Mouse (Mus musculus) kidney, postnatal 0 days (tissue): ENCODE data around the gene Atg4b. TPM values are rescaled to one million over a fixed set of nuclear protein-coding genes. Genes with fewer than 3 reads are reported as not detected.

Source experiments
- ATAC-seq: fragments of 200-750 bp; cut with Nextera tagmentation; replicated peaks from 2 replicates; pipeline ENCODE4 v1.8.0; 2017; ENCODE audit warnings: low read depth, moderate number of reproducible peaks, moderate TSS enrichment, moderate library complexity; ENCODE audit not compliant: low FRiP score
- DNase-seq: peaks from one replicate; pipeline ENCODE4 v3.0.0-alpha.2; 2016; ENCODE audit warnings: low spot score
- H3K27ac ChIP-seq: fragments of 300-500 bp; sonication (generic); 2 replicates; pipeline ENCODE4 v1.5.1; 2014; ENCODE audit warnings: mild to moderate bottlenecking
- H3K27me3 ChIP-seq: fragments of 300-500 bp; sonication (generic); 2 replicates; pipeline ENCODE4 v1.6.1; 2014; ENCODE audit warnings: low read length, mixed read lengths; ENCODE audit not compliant: insufficient read depth
- H3K36me3 ChIP-seq: fragments of 300-500 bp; sonication (generic); 2 replicates; pipeline ENCODE4 v1.6.1; 2014; ENCODE audit warnings: low read length, mixed read lengths; ENCODE audit not compliant: insufficient read depth
- H3K4me1 ChIP-seq: fragments of 300-500 bp; sonication (generic); replicated peaks from 2 replicates; pipeline ENCODE4 v1.6.1; 2014; ENCODE audit warnings: antibody characterized with exemption, low read length, mixed read lengths; ENCODE audit not compliant: insufficient read depth
- H3K4me2 ChIP-seq: fragments of 300-500 bp; sonication (generic); 2 replicates; pipeline ENCODE4 v1.6.1; 2014; ENCODE audit warnings: mild to moderate bottlenecking, low read length, moderate library complexity, mixed read lengths
- H3K4me3 ChIP-seq: fragments of 300-500 bp; sonication (generic); replicated peaks from 2 replicates; pipeline ENCODE4 v1.5.1; 2014; ENCODE audit warnings: low read depth, low read length
- H3K9ac ChIP-seq: fragments of 300-500 bp; sonication (generic); 2 replicates; pipeline ENCODE4 v1.6.1; 2014; ENCODE audit warnings: low read depth, low read length
- H3K9me3 ChIP-seq: fragments of 300-500 bp; sonication (generic); replicated peaks from 2 replicates; pipeline ENCODE4 v1.6.1; 2016; ENCODE audit warnings: low read length, inconsistent platforms, mixed read lengths
- CTCF ChIP-seq: IDR thresholded peaks from 2 replicates; pipeline ENCODE4 v1.5.1; 2016; ENCODE audit warnings: antibody characterized with exemption, low read depth, mild to moderate bottlenecking, moderate library complexity
- WGBS: fragments of 180-500 bp; shearing (Covaris S2); extraction: QIAGEN DNeasy Blood & Tissue Kit; methylation state at CpG from one replicate; pipeline ENCODE4 v1.1.7; 2014; 5-methylcytosine and 5-hydroxymethylcytosine counted together
- polyA plus RNA-seq: library from polyadenylated mRNA; unstranded; fragments of >200 nt; fragmentation: Nextera tagmentation; extraction: Ambion mirVana; gene quantifications from 2 replicates; pipeline ENCODE4 v1.2.1, GENCODE M21; 2015

Gene Atg4b
- 84.6 and 88.4 TPM in 2 replicates for polyA plus RNA-seq

DNA sequence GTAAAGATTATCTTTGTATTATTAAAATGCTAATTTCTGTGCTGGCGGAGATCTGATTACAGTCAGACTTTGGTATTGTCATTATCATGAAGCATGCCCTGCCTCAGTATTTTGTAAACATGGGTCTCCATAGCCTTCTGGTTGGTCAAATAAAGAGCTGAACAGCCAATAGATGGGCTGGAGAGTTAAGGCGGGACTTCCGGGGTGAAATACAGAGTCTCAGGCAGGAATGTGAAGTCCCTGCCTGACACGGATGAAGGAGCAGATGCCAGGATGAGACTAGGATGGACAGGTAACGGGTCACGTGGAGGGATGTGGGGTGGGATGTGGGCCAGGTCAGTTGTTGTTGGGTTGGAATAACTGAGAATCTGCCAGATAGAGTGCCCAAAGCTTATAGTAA is at the start of gene Atg4b:
TSS of gene Atg4b (plus strand) at position 211 of the 400 bp plus-strand sequence.
- Histone ChIP-seq H3K36me3 (peaks cover 20% of the 10 kb centered on the region), H3K27ac (no peak within 1 kb of the TSS), H3K4me2 (no peak within 1 kb of the TSS), H3K4me3 (no peak within 1 kb of the TSS), H3K4me1 (0 out of 2 replicates have a peak, but pooled peaks cover 3% of the 10 kb centered on the region), H3K9ac (no peak within 1 kb of the TSS), H3K27me3 (no peaks in the 10 kb centered on the region), H3K9me3 (no peaks in the 10 kb centered on the region)
- ATAC-seq (no peak), DNase-seq (no peak)
- TF ChIP-seq CTCF: no peak
- 79% methylated on average over 6 of the region's 6 CpGs for WGBS

DNA sequence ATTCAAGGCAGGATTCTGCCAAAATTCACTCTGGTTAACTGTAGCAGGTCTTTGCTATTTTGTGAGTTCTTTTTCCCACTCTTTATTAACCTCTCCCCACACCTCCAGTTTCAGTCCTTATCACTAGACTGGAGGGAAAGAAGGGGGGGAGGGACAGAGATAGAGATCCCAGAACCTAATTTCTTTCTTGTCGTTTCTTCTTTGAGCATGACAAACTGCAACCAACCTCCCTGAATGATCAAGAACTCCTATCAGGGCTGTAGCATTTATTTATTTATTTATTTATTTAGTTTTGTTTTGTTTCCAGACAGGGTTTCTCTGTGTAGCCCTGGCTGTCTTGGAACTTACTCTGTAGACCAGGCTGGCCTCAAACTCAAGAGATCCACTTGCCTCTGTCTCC is 49.2 kb upstream of the Atg4b start:
- 85% methylated on average over 1 of the region's 1 CpGs for WGBS
- Histone ChIP-seq H3K9me3 (no peaks in the 10 kb centered on the region), H3K4me2 (no peak overlapping the region), H3K36me3 (peaks cover 22% of the 10 kb centered on the region), H3K27ac (no peak overlapping the region), H3K27me3 (no peaks in the 10 kb centered on the region), H3K4me1 (no peaks in the 10 kb centered on the region), H3K4me3 (no peak overlapping the region), H3K9ac (no peak overlapping the region)
- TF ChIP-seq CTCF: no peak
- no peak for ATAC-seq
- no peak for DNase-seq

DNA sequence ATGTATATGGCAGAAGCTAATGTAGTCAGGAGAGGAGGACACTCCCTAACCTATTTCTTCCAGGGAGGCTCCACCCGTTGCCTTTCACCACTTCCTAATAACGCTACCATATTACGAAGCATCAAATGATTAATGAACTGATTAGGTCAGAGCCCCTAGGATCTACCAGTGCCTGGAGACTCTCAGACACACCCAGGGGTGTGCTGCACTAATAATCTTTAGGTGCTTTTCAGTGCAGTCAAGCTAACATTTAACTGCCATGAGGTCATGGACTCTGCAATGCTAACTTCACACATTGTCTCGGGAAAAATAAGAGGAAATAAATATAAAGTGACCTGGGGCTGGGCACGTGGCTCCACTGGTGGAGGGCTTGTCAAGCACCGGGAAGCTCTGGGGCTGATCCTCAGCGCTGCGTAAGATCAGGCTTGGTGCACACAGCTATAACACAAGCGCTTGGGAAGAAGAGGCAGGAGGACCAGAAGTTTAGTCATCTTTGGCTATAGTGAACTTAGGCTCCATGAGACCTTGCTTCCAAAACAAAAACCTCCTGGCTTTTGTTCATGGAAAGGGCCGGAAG is 47.7 kb upstream of the Atg4b start:
- ATAC-seq (no peak), DNase-seq (no peak)
- no peak overlapping the region for H3K9ac ChIP-seq
- no peaks in the 10 kb centered on the region for H3K9me3 ChIP-seq
- no peak overlapping the region for H3K27ac ChIP-seq
- no peak for TF ChIP-seq CTCF
- no peak overlapping the region for H3K4me2 ChIP-seq
- no peak overlapping the region for H3K4me3 ChIP-seq
- peaks cover 22% of the 10 kb centered on the region for H3K36me3 ChIP-seq
- H3K4me1 ChIP-seq: no peaks in the 10 kb centered on the region
- no peaks in the 10 kb centered on the region for H3K27me3 ChIP-seq
- WGBS: 81% methylated on average over 10 of the region's 10 CpGs

DNA sequence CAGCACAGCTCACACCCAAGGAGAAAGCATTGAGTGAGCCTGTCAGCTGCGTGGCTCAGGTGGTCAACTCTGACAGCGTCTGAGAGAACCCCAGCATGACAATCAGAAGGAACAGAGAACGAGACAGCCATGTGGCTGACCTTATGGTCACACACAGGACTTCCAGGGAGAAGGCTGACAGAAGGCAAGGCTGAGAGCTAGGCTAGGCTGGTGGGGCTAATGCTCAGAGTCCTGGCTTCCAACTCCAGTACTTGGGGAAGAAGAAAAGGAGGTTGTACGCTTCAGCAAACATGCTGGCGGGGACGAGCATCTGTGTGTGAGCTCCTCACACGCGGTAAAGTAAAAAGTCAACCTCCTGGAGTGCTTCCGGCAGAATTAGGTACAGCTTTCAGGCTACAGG is 47.0 kb upstream of the Atg4b start:
- no peak for TF ChIP-seq CTCF
- 88% methylated on average over 9 of the region's 9 CpGs for WGBS
- DNase-seq: no peak

DNA sequence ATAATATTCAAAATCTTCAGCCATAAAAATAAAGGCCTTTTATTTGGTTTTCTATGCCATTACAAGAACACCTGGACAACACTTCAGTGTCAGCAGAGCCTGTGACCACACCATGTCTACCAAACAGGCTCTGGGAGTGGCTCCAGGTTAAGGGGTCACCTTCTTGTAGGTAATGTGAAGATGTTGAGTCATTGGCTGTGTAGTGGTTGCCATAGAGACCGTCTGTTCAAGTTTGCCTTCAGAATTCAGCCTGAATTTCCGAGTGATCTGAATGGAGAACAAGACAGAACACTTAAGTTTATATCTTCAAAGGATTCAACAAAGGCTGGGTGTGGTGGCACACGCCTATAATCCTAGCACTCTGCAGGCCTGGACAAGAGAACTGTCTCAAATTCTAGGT is 45.9 kb upstream of the Atg4b start:
- WGBS: 79% methylated on average over 3 of the region's 3 CpGs
- TF ChIP-seq CTCF: no peak
- Histone ChIP-seq H3K4me1 (no peaks in the 10 kb centered on the region), H3K9me3 (no peaks in the 10 kb centered on the region), H3K4me2 (no peak overlapping the region), H3K9ac (no peak overlapping the region), H3K4me3 (no peak overlapping the region), H3K27me3 (no peaks in the 10 kb centered on the region), H3K27ac (no peak overlapping the region), H3K36me3 (peaks cover 22% of the 10 kb centered on the region)
- DNase-seq (no peak), ATAC-seq (no peak)

More for the DNA sequence above, 47.0 kb upstream of the Atg4b start:
- H3K36me3 ChIP-seq: peaks cover 22% of the 10 kb centered on the region
- H3K9ac ChIP-seq: no peak overlapping the region
- H3K27me3 ChIP-seq: no peaks in the 10 kb centered on the region
- H3K4me1 ChIP-seq: no peaks in the 10 kb centered on the region
- H3K4me3 ChIP-seq: no peak overlapping the region
- no peak for ATAC-seq
- H3K9me3 ChIP-seq: no peaks in the 10 kb centered on the region
- H3K27ac ChIP-seq: no peak overlapping the region
- no peak overlapping the region for H3K4me2 ChIP-seq

DNA sequence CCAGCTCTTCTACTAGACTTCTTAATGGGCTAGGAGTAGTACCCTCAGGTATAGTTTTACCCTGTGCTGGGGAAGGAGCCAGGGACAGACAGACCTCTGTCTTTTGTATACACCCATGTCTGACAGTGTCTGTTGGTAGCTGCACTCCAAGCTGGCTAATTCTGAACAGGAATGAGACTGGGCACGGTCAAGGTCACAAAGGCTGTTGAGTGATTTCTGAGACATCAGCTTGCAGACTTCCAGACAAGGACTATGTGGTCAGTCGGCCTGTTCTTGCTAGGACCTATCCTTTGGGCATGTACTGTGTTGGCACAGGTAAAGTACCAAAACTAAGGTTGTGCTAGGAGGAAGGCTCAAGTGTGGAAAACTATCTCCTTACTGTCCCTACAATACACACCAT is 35.1 kb upstream of the Atg4b start:
- no peak overlapping the region for H3K4me2 ChIP-seq
- TF ChIP-seq CTCF: no peak
- WGBS: 89% methylated on average over 2 of the region's 2 CpGs
- no peak overlapping the region for H3K9ac ChIP-seq
- H3K27ac ChIP-seq: no peak overlapping the region
- H3K4me3 ChIP-seq: no peak overlapping the region
- no peaks in the 10 kb centered on the region for H3K4me1 ChIP-seq
- H3K36me3 ChIP-seq: peaks cover 26% of the 10 kb centered on the region; the same call in 1 of the 2 replicates
- no peaks in the 10 kb centered on the region for H3K9me3 ChIP-seq
- DNase-seq: no peak
- H3K27me3 ChIP-seq: no peaks in the 10 kb centered on the region
- no peak for ATAC-seq

DNA sequence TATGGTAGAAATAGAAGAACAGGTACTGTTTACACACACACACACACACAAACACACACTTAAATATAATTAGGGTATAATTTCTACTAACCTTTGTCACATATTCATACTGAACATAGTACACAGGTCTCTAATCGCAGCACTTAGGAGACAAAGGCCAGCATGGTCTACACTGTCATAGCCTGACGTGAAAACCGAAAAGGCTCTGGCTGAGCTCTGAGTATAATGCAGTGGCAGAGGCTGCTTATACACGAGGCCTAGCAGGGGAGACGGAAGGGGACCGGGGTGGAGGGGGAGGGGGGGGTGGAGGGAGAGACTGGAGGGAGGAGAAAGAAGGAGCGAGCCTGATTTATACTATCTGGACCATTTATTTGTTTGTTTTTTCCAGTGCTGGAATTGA is 29.7 kb upstream of the Atg4b start:
- H3K36me3 ChIP-seq: peaks cover 10% of the 10 kb centered on the region; the same call in 1 of the 2 replicates
- 63% methylated on average over 7 of the region's 7 CpGs for WGBS
- no peaks in the 10 kb centered on the region for H3K27me3 ChIP-seq
- no peaks in the 10 kb centered on the region for H3K9me3 ChIP-seq
- no peak for TF ChIP-seq CTCF
- H3K27ac ChIP-seq: no peak overlapping the region
- H3K4me1 ChIP-seq: no peaks in the 10 kb centered on the region
- no peak overlapping the region for H3K4me2 ChIP-seq
- no peak overlapping the region for H3K9ac ChIP-seq
- ATAC-seq: no peak
- H3K4me3 ChIP-seq: no peak overlapping the region
- DNase-seq: no peak
